Mouse (Mus musculus) forebrain, embryonic 11.5 days (tissue): ENCODE data around the gene Hlcs. TPM values are rescaled to one million over a fixed set of nuclear protein-coding genes. Genes with fewer than 3 reads are reported as not detected.

Source experiments
- ATAC-seq: fragments of 200-750 bp; cut with Nextera tagmentation; replicated peaks from 2 replicates; pipeline ENCODE4 v1.8.0; 2017; ENCODE audit warnings: moderate TSS enrichment; ENCODE audit not compliant: low FRiP score
- DNase-seq: peaks from one replicate; pipeline ENCODE4 v3.0.0-alpha.2; 2017; ENCODE audit warnings: low spot score
- H3K27ac ChIP-seq: fragments of 300-500 bp; sonication (generic); 2 replicates; pipeline ENCODE4 v1.5.1; 2014; ENCODE audit warnings: low read depth, low read length
- H3K27me3 ChIP-seq: fragments of 300-500 bp; sonication (generic); 2 replicates; pipeline ENCODE4 v1.6.1; 2014; ENCODE audit warnings: mild to moderate bottlenecking, low read length, mixed read lengths; ENCODE audit not compliant: control insufficient read depth, insufficient read depth
- H3K36me3 ChIP-seq: fragments of 300-500 bp; sonication (generic); 2 replicates; pipeline ENCODE4 v1.6.1; 2014; ENCODE audit warnings: mild to moderate bottlenecking, low read length, moderate library complexity, mixed read lengths; ENCODE audit not compliant: control insufficient read depth, insufficient read depth
- H3K4me1 ChIP-seq: fragments of 300-500 bp; sonication (generic); replicated peaks from 2 replicates; pipeline ENCODE4 v1.6.1; 2014; ENCODE audit warnings: low read length, mixed read lengths; ENCODE audit not compliant: control insufficient read depth, insufficient read depth
- H3K4me2 ChIP-seq: fragments of 300-500 bp; sonication (generic); 2 replicates; pipeline ENCODE4 v1.6.1; 2014; ENCODE audit warnings: low read depth, mild to moderate bottlenecking, low read length, moderate library complexity, mixed read lengths; ENCODE audit not compliant: severe bottlenecking
- H3K4me3 ChIP-seq: fragments of 300-500 bp; sonication (generic); 2 replicates; pipeline ENCODE4 v1.5.1; 2014; ENCODE audit warnings: low read depth, low read length
- H3K9ac ChIP-seq: fragments of 300-500 bp; sonication (generic); 2 replicates; pipeline ENCODE4 v1.6.1; 2014; ENCODE audit warnings: low read length
- H3K9me3 ChIP-seq: fragments of 300-500 bp; sonication (generic); 2 replicates; pipeline ENCODE4 v1.6.1; 2016; ENCODE audit warnings: low read length, mixed read lengths; ENCODE audit not compliant: control insufficient read depth
- WGBS: fragments of 180-500 bp; shearing (Covaris S2); extraction: QIAGEN DNeasy Blood & Tissue Kit; methylation state at CpG from one replicate; pipeline ENCODE4 v1.1.7; 2014; 5-methylcytosine and 5-hydroxymethylcytosine counted together
- polyA plus RNA-seq: library from polyadenylated mRNA; unstranded; fragments of >200 nt; fragmentation: Nextera tagmentation; extraction: Ambion mirVana; gene quantifications from 2 replicates; pipeline ENCODE4 v1.2.1, GENCODE M21; 2014

Gene Hlcs
- polyA plus RNA-seq, 1 experiment from 2014 or later: 13.8 TPM

DNA sequence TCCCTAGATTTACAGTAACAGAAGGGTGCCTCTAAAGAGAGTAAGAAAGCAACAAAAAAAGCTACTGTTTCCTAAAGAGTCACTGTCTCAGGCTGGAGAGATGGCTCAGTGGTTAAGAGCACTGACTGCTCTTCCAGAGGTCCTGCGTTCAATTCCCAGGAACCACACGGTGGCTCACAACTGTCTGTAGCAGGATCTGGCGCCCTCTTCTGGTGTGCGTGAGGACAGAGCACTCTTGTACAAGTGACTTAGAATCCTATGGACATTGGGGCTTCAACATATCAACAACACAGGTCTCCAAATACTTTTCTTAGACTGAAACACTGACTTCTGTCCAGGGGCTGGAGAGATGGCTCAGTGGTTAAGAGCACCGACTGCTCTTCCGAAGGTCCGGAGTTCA, 83.5 kb downstream of the Hlcs start:
- peaks cover 9% of the 10 kb centered on the region; the same call in 1 of the 2 replicates for H3K27me3 ChIP-seq
- DNase-seq: no peak
- no peak overlapping the region for H3K9ac ChIP-seq
- no peak overlapping the region for H3K27ac ChIP-seq
- no peak for ATAC-seq
- H3K4me1 ChIP-seq: peaks cover 9% of the 10 kb centered on the region
- WGBS: 92% methylated on average over 7 of the region's 7 CpGs
- H3K36me3 ChIP-seq: no peaks in the 10 kb centered on the region
- H3K4me3 ChIP-seq: no peak overlapping the region
- H3K9me3 ChIP-seq: no peaks in the 10 kb centered on the region; the same call in 1 of the 2 replicates
- no peak overlapping the region for H3K4me2 ChIP-seq

- ATAC-seq (no peak), DNase-seq (no peak)
- Histone ChIP-seq H3K9me3 (no peaks in the 10 kb centered on the region; the same call in 1 of the 2 replicates), H3K27me3 (peaks cover 12% of the 10 kb centered on the region; the same call in 1 of the 2 replicates), H3K27ac (no peak overlapping the region), H3K4me1 (peaks cover 9% of the 10 kb centered on the region), H3K9ac (no peak overlapping the region), H3K4me3 (no peak overlapping the region), H3K36me3 (no peaks in the 10 kb centered on the region), H3K4me2 (no peak overlapping the region)
- WGBS: 88% methylated on average over 18 of the region's 18 CpGs
Measured at GRCm38 (mm10) chr16:94228858-94229555, 84.4 kb downstream of the Hlcs start.

GRCm38 (mm10) chr16:94227328-94228018, 85.9 kb downstream of the Hlcs start:
- Histone ChIP-seq H3K4me2 (peak overlapping the region; percentile 19; the same call in 1 of the 2 replicates), H3K27me3 (peaks cover 13% of the 10 kb centered on the region; the same call in 1 of the 2 replicates), H3K27ac (no peak overlapping the region), H3K9ac (no peak overlapping the region), H3K9me3 (no peaks in the 10 kb centered on the region; the same call in 1 of the 2 replicates), H3K4me1 (peaks cover 9% of the 10 kb centered on the region), H3K36me3 (no peaks in the 10 kb centered on the region), H3K4me3 (no peak overlapping the region)
- 6% methylated on average over 18 of the region's 18 CpGs for WGBS
- DNase-seq: peak; percentile 88
- ATAC-seq: peak; percentile 91

DNA sequence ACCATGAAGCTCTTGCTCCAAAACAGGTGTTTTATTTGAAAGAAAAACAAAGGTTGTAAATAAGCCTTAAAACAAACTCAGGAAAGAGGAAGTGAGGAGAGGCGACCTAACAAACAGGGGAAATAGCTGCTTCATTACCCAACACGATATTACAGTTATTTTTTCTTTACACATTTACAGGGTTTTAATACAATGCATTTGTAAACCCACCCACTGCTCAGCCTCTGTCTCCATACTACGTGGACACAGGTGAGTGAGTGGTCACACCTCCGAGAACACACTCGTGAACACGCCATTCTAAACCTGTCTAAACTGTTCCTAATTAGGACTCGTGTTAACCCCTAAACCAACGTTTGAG, 90.0 kb downstream of the Hlcs start:
- H3K4me2 ChIP-seq: no peak overlapping the region
- peaks cover 11% of the 10 kb centered on the region; the same call in 1 of the 2 replicates for H3K27me3 ChIP-seq
- 89% methylated on average over 8 of the region's 8 CpGs for WGBS
- H3K4me3 ChIP-seq: no peak overlapping the region
- ATAC-seq (no peak), DNase-seq (no peak)
- no peak overlapping the region for H3K27ac ChIP-seq
- no peak overlapping the region for H3K9ac ChIP-seq
- peaks cover 9% of the 10 kb centered on the region for H3K4me1 ChIP-seq
- H3K36me3 ChIP-seq: no peaks in the 10 kb centered on the region
- H3K9me3 ChIP-seq: no peaks in the 10 kb centered on the region

GRCm38 (mm10) chr16:94222646-94223362, 90.6 kb downstream of the Hlcs start:
- Histone ChIP-seq H3K4me2 (no peak overlapping the region), H3K9ac (no peak overlapping the region), H3K4me1 (peaks cover 6% of the 10 kb centered on the region), H3K27me3 (peaks cover 11% of the 10 kb centered on the region; the same call in 1 of the 2 replicates), H3K9me3 (no peaks in the 10 kb centered on the region), H3K4me3 (no peak overlapping the region), H3K27ac (no peak overlapping the region), H3K36me3 (no peaks in the 10 kb centered on the region)
- WGBS: 88% methylated on average over 11 of the region's 11 CpGs
- no peak for DNase-seq
- no peak for ATAC-seq

DNA sequence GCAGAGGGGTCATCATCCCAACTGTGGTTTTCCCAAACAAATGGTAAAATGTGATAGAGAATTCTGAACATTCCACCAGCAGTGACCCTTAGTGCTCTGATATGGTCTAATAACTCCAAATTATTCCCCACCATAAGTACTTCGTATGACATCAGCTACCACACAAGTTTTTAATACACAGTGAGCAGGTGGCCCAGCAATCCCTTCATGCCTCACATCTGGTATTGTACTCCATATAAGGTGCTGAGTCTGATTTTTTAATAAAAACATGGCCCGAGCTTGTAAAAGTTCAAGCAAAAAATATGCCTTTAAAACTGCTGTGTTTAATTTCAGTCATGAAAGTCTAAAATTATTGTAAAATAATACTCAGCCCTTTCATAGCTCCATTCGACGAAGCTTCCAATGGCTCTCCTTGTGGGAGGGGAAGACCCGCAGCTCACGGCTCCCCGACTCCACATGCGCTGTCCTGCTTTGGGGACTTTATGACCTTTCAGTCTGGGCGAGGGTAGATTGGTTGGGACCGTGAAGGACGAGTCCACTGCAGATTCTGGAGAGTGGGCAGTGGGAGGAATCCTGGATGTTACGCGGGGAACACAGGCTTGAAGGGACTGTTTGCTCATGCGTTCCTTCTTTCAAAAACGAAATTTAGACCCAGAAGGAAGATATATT, 102.5 kb downstream of the Hlcs start:
- no peak overlapping the region for H3K4me3 ChIP-seq
- no peaks in the 10 kb centered on the region for H3K36me3 ChIP-seq
- H3K9ac ChIP-seq: no peak overlapping the region
- H3K27me3 ChIP-seq: no peaks in the 10 kb centered on the region
- DNase-seq (no peak), ATAC-seq (no peak)
- no peaks in the 10 kb centered on the region for H3K4me1 ChIP-seq
- no peak overlapping the region for H3K4me2 ChIP-seq
- WGBS: 83% methylated on average over 15 of the region's 15 CpGs
- no peak overlapping the region for H3K27ac ChIP-seq
- H3K9me3 ChIP-seq: no peaks in the 10 kb centered on the region

- 81% methylated on average over 3 of the region's 3 CpGs for WGBS
- ATAC-seq (no peak), DNase-seq (no peak)
- Histone ChIP-seq H3K9me3 (no peaks in the 10 kb centered on the region), H3K4me1 (no peaks in the 10 kb centered on the region), H3K27ac (no peak overlapping the region), H3K36me3 (no peaks in the 10 kb centered on the region), H3K4me2 (no peak overlapping the region), H3K27me3 (no peaks in the 10 kb centered on the region), H3K9ac (no peak overlapping the region), H3K4me3 (no peak overlapping the region)
Measured at GRCm38 (mm10) chr16:94209626-94210025, 103.7 kb downstream of the Hlcs start.

DNA sequence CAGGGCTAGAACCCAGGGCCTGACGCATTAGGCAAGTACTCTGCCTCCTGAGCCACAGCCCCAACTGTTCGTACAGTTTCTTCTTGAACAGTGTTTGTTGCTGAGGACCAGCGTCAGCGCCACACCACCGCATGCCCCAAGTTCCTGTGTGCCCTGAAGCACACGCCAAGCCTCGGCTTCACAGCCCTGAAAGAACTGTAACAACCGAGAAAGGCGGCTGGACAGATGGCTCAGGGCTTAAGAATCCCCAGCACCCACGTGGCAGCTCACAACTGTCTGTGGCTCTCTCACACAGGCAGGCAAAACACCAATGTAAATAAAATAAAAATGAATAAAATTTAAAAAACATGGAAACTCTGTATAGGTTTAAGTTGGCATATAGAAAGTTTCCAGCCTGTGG, 104.5 kb downstream of the Hlcs start:
- no peak overlapping the region for H3K4me3 ChIP-seq
- ATAC-seq (no peak), DNase-seq (no peak)
- no peak overlapping the region for H3K4me2 ChIP-seq
- no peak overlapping the region for H3K27ac ChIP-seq
- no peak overlapping the region for H3K9ac ChIP-seq
- H3K27me3 ChIP-seq: no peaks in the 10 kb centered on the region
- H3K4me1 ChIP-seq: no peaks in the 10 kb centered on the region
- no peaks in the 10 kb centered on the region for H3K36me3 ChIP-seq
- WGBS: 88% methylated on average over 10 of the region's 10 CpGs
- no peaks in the 10 kb centered on the region for H3K9me3 ChIP-seq
